Mouse (Mus musculus): ENCODE measurements around the gene P3h4.

The P3h4 gene

GRCm38 (mm10) chr11:100392958-100393357 lies 21.7 kb downstream of the P3h4 start:
- DNase-seq (ENCODE audit: low spot score in 2 of 2), result no peak

DNA sequence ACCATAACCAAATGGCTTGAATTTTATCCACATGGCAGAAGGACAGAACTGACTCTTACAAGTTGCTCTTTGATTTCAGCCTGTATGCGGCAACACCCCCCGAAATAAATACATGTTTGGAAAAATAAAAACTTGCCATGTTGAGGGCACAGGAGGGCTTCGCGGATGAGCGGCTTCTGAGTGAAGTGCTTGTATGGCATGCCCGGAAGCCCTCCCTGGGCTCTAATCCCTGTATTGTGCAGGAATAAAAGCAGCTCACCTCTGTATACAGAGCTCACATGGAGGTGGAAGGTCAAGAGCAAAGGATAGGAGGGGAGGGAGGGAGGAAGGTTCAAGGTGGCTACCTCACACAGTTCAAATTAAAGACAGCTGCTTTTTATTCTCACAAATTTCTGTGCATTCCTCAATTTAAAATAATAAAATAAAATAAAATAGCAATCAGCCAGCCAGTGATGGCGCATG lies 22.7 kb downstream of the P3h4 start:
- no peak for DNase-seq (ENCODE audit: low spot score in 2 of 2)

DNA sequence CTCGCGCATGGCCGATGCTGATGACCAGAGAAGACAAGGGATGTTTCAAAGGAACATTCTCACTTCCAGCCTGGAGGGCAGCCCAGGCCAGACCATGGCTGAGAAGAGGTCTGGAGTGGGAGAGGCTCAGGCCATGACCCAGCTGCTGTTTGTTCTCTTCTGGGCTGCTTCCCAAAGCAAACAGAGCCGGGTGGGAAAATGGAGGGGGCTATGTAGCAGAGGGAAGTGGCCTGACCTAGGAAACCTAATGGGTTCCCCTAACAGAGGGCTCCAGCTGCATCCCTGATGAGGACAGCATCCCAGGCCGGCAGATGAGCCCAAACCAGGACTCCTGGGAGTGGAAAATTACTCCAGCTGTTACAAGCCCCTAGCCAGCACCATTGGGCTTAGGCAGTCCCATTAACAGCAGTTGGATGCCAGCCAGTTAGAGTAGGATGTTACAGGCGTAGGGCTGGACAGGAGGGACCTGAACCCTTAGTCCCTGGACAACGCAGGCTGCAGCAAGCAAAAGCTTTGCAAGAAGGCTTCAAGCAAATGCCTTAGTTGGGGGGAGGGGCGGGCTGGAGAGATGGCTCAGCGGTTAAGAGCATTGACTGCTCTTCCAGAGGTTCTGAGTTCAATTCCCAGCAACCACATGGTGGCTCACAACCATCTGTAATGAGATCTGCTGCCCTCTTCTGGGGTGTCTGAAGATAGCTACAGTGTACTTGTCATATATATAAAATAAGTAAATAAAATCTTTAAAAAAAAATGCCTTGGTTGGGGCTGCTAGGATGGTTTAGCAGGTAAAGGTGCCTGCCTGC lies 23.4 kb downstream of the P3h4 start:
- peak in 1 of 2 experiments; percentile 28 for DNase-seq (ENCODE audit: low spot score in 2 of 2)

GRCm38 (mm10) chr11:100389931-100390445 lies 24.6 kb downstream of the P3h4 start:
- DNase-seq (ENCODE audit: low spot score in 2 of 2), result no peak

DNA sequence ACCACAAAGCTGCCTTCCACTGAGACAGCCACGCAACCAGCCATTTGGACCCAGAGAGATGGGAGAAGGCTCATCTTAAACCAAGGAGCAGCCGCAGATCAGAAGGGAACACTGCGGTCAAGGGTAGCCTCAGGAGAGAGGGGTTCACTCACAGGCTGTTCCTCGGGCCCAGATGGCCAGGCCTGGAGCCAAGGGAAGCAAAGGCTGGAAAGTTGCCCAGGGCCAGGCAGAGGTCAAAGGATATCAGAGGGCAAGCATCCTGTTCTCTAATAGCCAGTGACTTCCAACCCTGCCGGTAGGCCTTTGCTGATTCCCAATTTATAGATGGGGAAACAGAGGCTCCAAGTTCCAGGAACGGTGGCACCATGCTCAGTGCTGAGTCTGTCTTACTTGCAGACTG lies 26.0 kb downstream of the P3h4 start:
- no peak for DNase-seq (ENCODE audit: low spot score in 2 of 2)

GRCm38 (mm10) chr11:100387589-100388375 lies 26.9 kb downstream of the P3h4 start:
- DNase-seq (ENCODE audit: low spot score in 2 of 2), result no peak

DNA sequence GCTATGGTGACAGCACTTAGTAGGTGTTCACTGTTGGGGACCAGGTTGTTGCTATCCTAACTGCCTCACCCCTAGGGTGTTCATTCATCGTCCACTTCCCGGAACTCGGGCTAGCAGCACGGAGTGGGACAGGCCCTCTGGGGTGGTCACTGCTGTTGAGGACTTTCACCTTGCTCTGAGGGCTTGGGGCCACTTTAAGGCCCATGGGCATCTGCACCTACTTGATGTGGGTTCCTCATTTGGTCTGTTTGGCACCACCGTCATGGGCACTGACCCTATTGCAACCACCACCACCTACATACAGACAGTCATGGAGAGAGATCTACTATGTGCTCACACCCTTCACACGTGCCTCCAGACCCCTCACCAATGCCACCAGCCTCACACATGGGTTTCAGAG lies 27.5 kb downstream of the P3h4 start:
- no peak for DNase-seq (ENCODE audit: low spot score in 2 of 2)

DNA sequence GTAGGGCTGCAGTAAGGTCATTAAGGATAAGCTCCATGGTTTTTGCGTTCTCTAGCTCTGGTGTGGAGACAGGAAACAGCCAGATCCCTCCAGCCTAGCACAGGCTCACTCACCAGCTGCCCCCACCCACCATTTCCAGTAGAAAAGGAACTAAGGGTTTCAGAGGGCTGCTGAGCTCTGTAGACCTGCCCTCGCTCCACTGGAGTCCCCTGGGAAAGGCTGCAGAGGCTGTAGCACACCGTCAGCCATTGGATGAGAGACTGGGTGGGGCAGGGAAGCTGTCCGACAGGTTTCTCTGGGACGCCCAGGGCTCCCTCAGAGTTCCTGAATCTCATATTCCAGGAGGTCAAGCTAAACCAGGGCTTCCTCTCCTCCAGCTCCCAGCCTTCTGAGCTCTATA lies 28.1 kb downstream of the P3h4 start:
- DNase-seq (ENCODE audit: low spot score in 2 of 2), result peak; percentile 32 to 35

- DNase-seq (ENCODE audit: low spot score in 2 of 2), result no peak
Observed at GRCm38 (mm10) chr11:100385016-100385415, 29.6 kb downstream of the P3h4 start.

DNA sequence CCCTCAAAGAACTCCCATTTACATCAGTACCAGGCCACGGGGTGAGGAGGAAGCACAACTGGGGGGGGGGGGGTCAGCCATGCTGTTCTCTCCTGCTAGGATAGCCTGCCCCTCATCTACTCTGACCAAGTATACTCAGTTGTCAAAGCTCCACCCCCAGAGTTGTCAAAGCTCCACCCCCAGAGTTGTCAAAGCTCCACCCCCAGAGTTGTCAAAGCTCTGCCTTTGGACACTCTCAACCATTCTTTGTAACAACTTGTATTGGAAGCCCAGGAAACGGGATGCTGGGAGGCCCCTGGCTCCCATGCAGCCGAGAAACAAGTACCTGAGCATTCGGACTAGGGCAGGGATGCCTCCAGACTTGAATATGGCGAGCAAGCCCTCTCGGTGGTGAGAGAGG lies 32.0 kb downstream of the P3h4 start:
- DNase-seq (ENCODE audit: low spot score in 2 of 2), result no peak

DNA sequence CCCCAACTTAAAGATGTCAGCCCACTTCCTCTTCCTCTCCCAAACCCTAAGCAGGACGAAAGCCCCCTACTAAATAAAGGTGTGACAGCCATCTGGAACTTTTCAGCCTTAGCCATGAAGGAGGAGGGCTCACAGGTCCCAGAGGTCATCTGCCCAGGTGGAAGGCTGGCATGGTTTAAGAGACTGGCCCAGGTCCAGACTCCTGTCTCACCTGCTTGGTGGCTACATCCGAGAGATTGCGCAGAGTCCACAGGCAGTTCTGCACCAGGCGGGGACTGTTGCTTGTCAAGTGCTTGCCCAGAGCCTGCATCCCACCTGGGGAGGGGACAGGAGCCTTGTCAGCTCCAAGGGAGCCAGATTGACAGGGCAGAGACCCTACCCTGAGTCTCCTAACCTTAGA lies 35.3 kb downstream of the P3h4 start:
- DNase-seq (ENCODE audit: low spot score in 2 of 2), result no peak

DNA sequence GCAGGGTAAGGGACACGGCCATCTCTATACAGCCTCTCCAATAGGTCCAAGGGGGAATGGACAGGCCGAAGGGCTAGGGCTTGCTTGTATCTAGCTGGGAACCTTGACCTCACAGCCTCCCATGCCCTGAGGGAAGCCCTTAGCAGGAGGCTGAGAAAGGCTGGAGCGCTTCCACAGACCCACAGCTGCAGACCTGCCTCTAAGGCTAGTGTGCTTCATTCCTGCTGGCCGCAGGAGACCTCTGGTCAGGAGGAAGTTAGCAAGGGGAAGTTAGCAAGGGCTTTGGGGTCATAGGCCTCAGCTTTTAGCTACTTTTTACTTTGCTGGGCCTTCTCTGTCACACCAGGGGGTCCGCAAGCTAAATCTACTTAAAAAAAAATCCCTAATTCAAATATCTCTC lies 36.2 kb downstream of the P3h4 start:
- no peak for DNase-seq (ENCODE audit: low spot score in 2 of 2)

DNA sequence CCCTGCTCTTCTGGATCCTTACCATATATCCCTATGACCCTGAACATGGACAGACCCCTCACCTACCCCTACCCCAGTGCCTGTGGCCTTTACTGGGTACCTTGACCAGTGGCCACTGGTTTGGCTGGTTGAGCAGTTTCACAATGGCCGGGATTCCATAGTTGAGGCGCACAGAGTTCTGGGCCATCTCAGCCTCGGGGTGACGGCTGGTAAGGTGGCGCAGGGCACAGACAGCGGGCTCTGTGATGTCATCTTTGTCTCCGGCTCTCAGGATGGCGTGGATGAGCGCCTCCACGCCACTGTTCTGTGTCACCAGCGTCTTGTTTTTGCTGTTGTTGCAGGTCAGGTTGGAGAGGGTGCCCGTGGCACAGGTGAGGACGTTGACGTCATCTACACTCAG lies 36.6 kb downstream of the P3h4 start:
- DNase-seq (ENCODE audit: low spot score in 2 of 2), result no peak

GRCm38 (mm10) chr11:100376746-100377389 lies 37.8 kb downstream of the P3h4 start:
- no peak for DNase-seq (ENCODE audit: low spot score in 2 of 2)

DNA sequence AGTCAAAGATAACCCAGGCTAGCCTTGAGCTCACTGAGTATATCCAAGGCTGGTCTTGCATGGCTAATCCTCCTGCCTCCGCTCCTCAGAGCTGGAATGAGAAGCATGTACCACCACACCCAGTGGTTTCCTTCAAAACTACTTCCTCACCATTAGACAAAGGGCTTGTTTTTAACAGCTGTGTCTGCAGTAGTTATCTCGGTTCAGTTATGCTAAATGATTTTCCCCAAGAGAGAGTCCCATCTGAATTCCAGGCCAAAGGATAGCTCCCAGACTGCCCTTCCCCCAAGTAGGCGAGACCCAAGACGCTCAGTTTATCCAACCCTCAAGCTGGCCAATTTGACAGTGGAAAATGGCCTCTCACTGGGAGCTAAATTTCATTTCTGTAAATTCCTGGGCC lies 38.6 kb downstream of the P3h4 start:
- no peak for DNase-seq (ENCODE audit: low spot score in 2 of 2)

- no peak for DNase-seq (ENCODE audit: low spot score in 2 of 2)
Observed at GRCm38 (mm10) chr11:100375127-100375526, 39.5 kb downstream of the P3h4 start.

DNA sequence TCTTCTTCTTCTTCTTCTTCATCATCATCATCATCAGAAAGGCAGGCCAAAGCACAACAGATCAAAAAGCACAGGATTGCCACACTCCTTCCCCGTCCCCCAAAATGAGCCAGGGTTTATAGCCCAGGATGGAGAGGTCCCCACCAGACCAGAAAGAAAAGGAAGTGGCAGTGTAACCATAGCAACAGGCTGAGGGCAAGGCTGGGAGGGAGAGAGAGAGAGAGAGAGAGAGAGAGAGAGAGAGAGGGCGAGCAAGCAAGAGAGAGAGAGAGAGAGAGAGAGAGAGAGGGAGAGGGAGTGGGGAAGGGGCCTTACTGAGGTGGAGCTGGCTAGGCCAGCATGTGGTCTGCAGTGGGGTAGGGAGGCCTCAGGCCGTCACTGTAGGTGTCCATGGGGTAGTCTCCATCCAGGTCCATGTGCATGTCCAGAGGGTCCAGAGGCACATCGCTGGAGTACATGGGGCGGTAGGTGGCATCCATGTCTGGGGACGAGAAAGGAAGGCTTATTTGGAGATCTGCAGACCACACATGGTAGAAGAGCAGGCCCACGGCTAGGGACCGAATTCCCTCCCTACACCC lies 42.6 kb downstream of the P3h4 start:
- no peak for DNase-seq (ENCODE audit: low spot score in 2 of 2)

DNA sequence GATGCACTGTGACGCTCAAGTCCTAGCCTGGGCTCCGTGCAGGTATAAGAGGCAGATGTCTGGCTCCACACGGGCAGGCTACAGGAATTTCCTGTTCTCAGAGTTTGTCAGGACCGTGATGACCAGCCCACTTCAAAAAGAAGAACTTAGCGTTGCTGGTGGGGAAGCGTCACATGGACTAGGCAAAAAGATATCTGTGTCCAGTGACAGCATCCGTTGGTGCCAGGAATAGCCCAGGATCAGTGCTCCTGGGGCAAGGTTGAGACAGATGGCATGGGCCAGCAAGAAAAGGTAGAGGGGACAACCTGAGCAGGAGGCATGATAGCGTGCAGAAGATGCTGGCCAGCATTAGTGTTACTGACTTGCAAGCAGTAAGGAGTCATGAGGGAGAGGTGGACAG lies 44.8 kb downstream of the P3h4 start:
- DNase-seq (ENCODE audit: low spot score in 2 of 2), result no peak

- DNase-seq (ENCODE audit: low spot score in 2 of 2), result no peak
Observed at GRCm38 (mm10) chr11:100369145-100369544, 45.5 kb downstream of the P3h4 start.

DNA sequence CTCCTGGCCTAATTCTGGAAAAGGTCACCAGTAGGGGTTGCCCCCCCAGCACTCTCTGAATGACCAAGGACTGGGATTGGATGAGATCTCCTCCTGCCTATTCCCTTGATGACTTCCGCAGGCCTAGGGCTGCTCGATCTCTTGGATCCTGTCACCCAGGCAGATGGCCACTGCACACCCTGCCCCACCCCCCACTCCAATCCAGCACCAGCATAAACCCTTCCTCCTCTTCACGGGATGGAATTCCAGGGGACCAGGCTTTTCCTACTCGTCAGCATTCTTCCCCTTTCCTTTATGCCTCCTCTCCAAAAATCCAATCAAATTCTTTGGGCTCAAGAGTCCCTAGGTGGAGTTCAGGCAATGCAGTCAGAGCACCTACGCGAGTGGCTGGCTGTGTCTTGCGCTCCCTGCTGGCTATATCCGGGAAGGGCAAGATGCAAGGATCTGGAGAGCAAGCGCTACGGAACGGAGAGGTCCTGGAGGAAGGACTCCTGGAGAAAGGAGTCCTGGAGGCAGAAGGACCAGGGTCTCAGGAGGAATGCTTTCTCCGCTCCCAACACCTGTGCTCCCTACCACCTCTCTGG lies 51.6 kb downstream of the P3h4 start:
- peak; percentile 23 to 41 for DNase-seq (ENCODE audit: low spot score in 2 of 2)

- peak; percentile 57 to 62 for DNase-seq (ENCODE audit: low spot score in 2 of 2)
Observed at GRCm38 (mm10) chr11:100362209-100362978, 52.2 kb downstream of the P3h4 start.

Measured in spleen, postnatal 36 days (tissue).